Mouse (Mus musculus) limb, embryonic 12.5 days (tissue): ENCODE measurements around the gene Gm17268. TPM values are rescaled to one million over a fixed set of nuclear protein-coding genes. Genes with fewer than 3 reads are reported as not detected.

Source experiments
- ATAC-seq: fragments of 200-750 bp; cut with Nextera tagmentation; 2 replicates; pipeline ENCODE4 v1.8.0; 2017; ENCODE audit warnings: low read depth, moderate TSS enrichment; ENCODE audit not compliant: insufficient number of reproducible peaks, insufficient read depth, low FRiP score, low TSS enrichment
- H3K27ac ChIP-seq: fragments of 300-500 bp; sonication (generic); 2 replicates; pipeline ENCODE4 v1.5.1; 2016; ENCODE audit warnings: mild to moderate bottlenecking, moderate library complexity
- H3K27me3 ChIP-seq: fragments of 300-500 bp; sonication (generic); 2 replicates; pipeline ENCODE4 v1.6.1; 2016; ENCODE audit warnings: mild to moderate bottlenecking, moderate library complexity
- H3K36me3 ChIP-seq: fragments of 300-500 bp; sonication (generic); 2 replicates; pipeline ENCODE4 v1.6.1; 2016; ENCODE audit warnings: mild to moderate bottlenecking, moderate library complexity
- H3K4me1 ChIP-seq: fragments of 300-500 bp; sonication (generic); replicated peaks from 2 replicates; pipeline ENCODE4 v1.6.1; 2016
- H3K4me2 ChIP-seq: fragments of 300-500 bp; sonication (generic); 2 replicates; pipeline ENCODE4 v1.6.1; 2016; ENCODE audit warnings: mild to moderate bottlenecking, moderate library complexity
- H3K4me3 ChIP-seq: fragments of 300-500 bp; sonication (generic); replicated peaks from 2 replicates; pipeline ENCODE4 v1.5.1; 2016; ENCODE audit warnings: mild to moderate bottlenecking
- H3K9ac ChIP-seq: fragments of 300-500 bp; sonication (generic); replicated peaks from 2 replicates; pipeline ENCODE4 v1.6.1; 2016; ENCODE audit warnings: mild to moderate bottlenecking, moderate library complexity
- H3K9me3 ChIP-seq: fragments of 300-500 bp; sonication (generic); 2 replicates; pipeline ENCODE4 v1.6.1; 2016; ENCODE audit warnings: mild to moderate bottlenecking, moderate library complexity
- WGBS: fragments of 180-500 bp; shearing (Covaris S2); methylation state at CpG from one replicate; pipeline ENCODE4 v1.1.7; 2016; 5-methylcytosine and 5-hydroxymethylcytosine counted together
- polyA plus RNA-seq: library from polyadenylated mRNA; unstranded; fragments of >200 nt; fragmentation: Nextera tagmentation; extraction: Ambion mirVana; gene quantifications from 2 replicates; pipeline ENCODE4 v1.2.1, GENCODE M21; 2016

The Gm17268 gene
- polyA plus RNA-seq, result not detected in 2 replicates

- Histone ChIP-seq H3K9ac (no peak within 1 kb of the TSS), H3K9me3 (no peaks in the 10 kb centered on the region), H3K27me3 (no peaks in the 10 kb centered on the region), H3K4me3 (no peak within 1 kb of the TSS), H3K4me1 (no peaks in the 10 kb centered on the region; the same call in 1 of the 2 replicates), H3K36me3 (no peaks in the 10 kb centered on the region), H3K4me2 (no peak within 1 kb of the TSS), H3K27ac (no peak within 1 kb of the TSS)
- no peak for ATAC-seq
- 29% methylated on average over 2 of the region's 2 CpGs for WGBS
Observed at GRCm38 (mm10) chr11:82038535-82038934, at the start of gene Gm17268. Gene Gm17268 (minus strand): TSS chr11:82038562.

DNA sequence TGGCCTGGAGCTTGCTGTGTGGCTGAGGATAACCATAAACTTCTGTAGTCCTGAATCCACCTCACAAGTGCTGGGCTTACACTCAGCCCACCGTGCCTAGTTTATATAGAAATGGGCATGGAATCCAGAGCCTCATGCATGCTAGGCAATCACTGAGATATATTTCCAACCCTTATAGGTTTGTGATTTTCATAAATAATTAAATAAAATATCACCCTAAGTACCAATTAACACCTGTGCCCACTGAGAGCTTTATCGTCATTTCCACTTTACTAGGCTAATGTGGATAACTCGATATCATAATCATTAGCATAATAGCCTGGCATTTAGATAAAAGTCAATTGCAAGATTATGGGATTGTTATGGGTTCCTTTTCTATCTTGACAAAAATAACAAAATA lies 46.0 kb upstream of the Gm17268 start:
- Histone ChIP-seq H3K27me3 (no peaks in the 10 kb centered on the region), H3K9me3 (no peaks in the 10 kb centered on the region), H3K9ac (no peak overlapping the region), H3K27ac (no peak overlapping the region), H3K4me2 (no peak overlapping the region), H3K4me1 (no peaks in the 10 kb centered on the region), H3K36me3 (no peaks in the 10 kb centered on the region), H3K4me3 (no peak overlapping the region)
- WGBS, result 82% methylated on average over 3 of the region's 3 CpGs
- ATAC-seq, result no peak

DNA sequence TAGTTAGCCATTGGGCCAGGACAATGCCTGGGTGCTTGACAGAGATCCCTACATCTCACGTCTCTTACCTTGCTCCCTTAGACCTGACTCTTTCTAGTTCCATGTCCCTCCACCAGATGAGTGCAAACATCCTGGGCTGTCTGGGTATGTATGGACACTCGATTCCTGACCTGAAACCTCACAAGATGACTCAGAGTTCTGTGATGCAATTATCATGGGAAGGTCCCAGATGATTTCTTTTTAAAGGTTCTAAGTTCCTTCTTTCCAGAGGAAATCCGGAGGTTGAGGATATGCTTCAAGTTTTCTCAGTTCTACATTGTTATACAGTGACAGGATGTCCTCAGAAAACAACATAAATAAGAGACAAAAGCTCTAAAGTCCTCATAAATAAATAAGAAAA lies 42.5 kb upstream of the Gm17268 start:
- Histone ChIP-seq H3K4me1 (no peaks in the 10 kb centered on the region), H3K9ac (no peak overlapping the region), H3K27me3 (no peaks in the 10 kb centered on the region), H3K4me3 (no peak overlapping the region), H3K36me3 (no peaks in the 10 kb centered on the region), H3K27ac (no peak overlapping the region), H3K9me3 (no peaks in the 10 kb centered on the region), H3K4me2 (no peak overlapping the region)
- WGBS, result 80% methylated on average over 3 of the region's 3 CpGs
- no peak for ATAC-seq

DNA sequence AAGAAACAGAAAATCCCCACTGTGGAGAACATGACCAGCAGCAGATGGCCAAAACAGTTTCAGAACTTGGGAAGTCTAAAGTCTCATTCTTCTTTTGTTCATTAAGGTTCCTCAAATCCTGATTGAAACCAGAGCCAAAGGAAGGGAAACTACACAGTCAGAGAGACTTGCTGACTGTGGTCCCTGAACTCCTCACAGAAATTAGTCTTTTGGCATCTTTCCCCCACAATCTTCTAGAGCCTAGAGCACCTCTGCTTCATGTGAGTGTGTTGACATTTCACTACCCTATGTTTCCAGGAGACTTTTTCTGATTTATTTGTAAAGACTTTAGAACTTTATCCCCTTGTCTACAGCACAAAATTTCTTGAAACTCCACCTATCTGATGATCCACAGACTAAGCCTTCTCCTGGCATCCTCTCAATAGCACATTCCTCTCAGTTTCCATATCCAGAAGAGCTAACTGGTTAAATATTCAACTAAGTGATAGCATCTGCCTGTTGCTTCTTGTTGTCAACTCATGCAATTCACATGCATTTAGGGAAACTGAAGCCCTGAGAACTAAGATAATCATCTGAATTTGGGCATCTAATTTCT lies 39.9 kb upstream of the Gm17268 start:
- no peak overlapping the region for H3K9ac ChIP-seq
- no peaks in the 10 kb centered on the region for H3K36me3 ChIP-seq
- H3K27me3 ChIP-seq, result no peaks in the 10 kb centered on the region
- H3K9me3 ChIP-seq, result no peaks in the 10 kb centered on the region
- ATAC-seq, result no peak
- H3K4me2 ChIP-seq, result no peak overlapping the region
- H3K27ac ChIP-seq, result no peak overlapping the region
- H3K4me1 ChIP-seq, result no peaks in the 10 kb centered on the region
- no peak overlapping the region for H3K4me3 ChIP-seq

- Histone ChIP-seq H3K36me3 (no peaks in the 10 kb centered on the region), H3K4me3 (no peak overlapping the region), H3K4me2 (no peak overlapping the region), H3K9ac (no peak overlapping the region), H3K4me1 (no peaks in the 10 kb centered on the region), H3K27ac (no peak overlapping the region), H3K27me3 (no peaks in the 10 kb centered on the region), H3K9me3 (no peaks in the 10 kb centered on the region)
- WGBS, result 51% methylated on average over 3 of the region's 3 CpGs
- no peak for ATAC-seq
Observed at GRCm38 (mm10) chr11:82077031-82077430, 38.7 kb upstream of the Gm17268 start.

- Histone ChIP-seq H3K4me3 (no peak overlapping the region), H3K27ac (no peak overlapping the region), H3K9me3 (no peaks in the 10 kb centered on the region), H3K4me2 (no peak overlapping the region), H3K36me3 (no peaks in the 10 kb centered on the region), H3K4me1 (no peaks in the 10 kb centered on the region), H3K27me3 (no peaks in the 10 kb centered on the region), H3K9ac (no peak overlapping the region)
- ATAC-seq, result no peak
- 82% methylated on average over 3 of the region's 3 CpGs for whole genome bisulfite sequencing
Observed at GRCm38 (mm10) chr11:82073686-82074085, 35.3 kb upstream of the Gm17268 start.

- WGBS, result 81% methylated on average over 3 of the region's 3 CpGs
Observed at GRCm38 (mm10) chr11:82072984-82073383, 34.6 kb upstream of the Gm17268 start.

DNA sequence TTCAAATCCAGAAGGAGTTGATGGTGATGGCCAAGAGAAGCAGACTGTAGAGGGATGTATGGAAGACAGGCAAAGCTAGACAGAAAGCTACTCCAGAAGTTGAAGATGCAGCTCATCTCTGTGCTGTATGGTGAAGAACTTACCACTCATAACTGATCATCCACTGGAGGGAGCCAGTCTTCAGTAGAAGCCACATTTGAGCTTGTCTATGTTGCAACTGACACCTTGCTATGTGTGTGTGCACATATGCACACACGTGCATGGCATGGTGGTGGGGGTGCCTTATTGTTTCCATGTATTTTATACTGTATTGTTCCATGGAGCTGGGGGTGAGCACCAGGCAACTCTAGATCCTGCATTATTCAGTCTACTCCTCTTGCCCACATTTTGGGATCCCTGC lies 34.0 kb upstream of the Gm17268 start:
- H3K4me2 ChIP-seq, result no peak overlapping the region
- H3K9me3 ChIP-seq, result no peaks in the 10 kb centered on the region
- H3K36me3 ChIP-seq, result no peaks in the 10 kb centered on the region
- H3K27me3 ChIP-seq, result no peaks in the 10 kb centered on the region
- WGBS, result 71% methylated on average over 1 of the region's 1 CpGs
- no peaks in the 10 kb centered on the region for H3K4me1 ChIP-seq
- no peak for ATAC-seq
- no peak overlapping the region for H3K9ac ChIP-seq
- H3K4me3 ChIP-seq, result no peak overlapping the region
- H3K27ac ChIP-seq, result no peak overlapping the region

More at GRCm38 (mm10) chr11:82072984-82073383, 34.6 kb upstream of the Gm17268 start:
- Histone ChIP-seq H3K36me3 (no peaks in the 10 kb centered on the region), H3K27ac (no peak overlapping the region), H3K4me2 (no peak overlapping the region), H3K27me3 (no peaks in the 10 kb centered on the region), H3K4me3 (no peak overlapping the region), H3K4me1 (no peaks in the 10 kb centered on the region), H3K9ac (no peak overlapping the region), H3K9me3 (no peaks in the 10 kb centered on the region)
- no peak for ATAC-seq

GRCm38 (mm10) chr11:82071076-82071475 lies 32.7 kb upstream of the Gm17268 start:
- no peak for ATAC-seq
- Histone ChIP-seq H3K27me3 (no peaks in the 10 kb centered on the region), H3K27ac (no peak overlapping the region), H3K4me1 (no peaks in the 10 kb centered on the region), H3K9ac (no peak overlapping the region), H3K36me3 (no peaks in the 10 kb centered on the region), H3K9me3 (no peaks in the 10 kb centered on the region), H3K4me2 (no peak overlapping the region), H3K4me3 (no peak overlapping the region)
- 85% methylated on average over 3 of the region's 3 CpGs for WGBS

- Histone ChIP-seq H3K36me3 (no peaks in the 10 kb centered on the region), H3K9ac (no peak overlapping the region), H3K9me3 (no peaks in the 10 kb centered on the region), H3K4me1 (no peaks in the 10 kb centered on the region), H3K4me3 (no peak overlapping the region), H3K4me2 (no peak overlapping the region), H3K27me3 (no peaks in the 10 kb centered on the region), H3K27ac (no peak overlapping the region)
- no peak for ATAC-seq
- 83% methylated on average over 7 of the region's 7 CpGs for WGBS
Observed at GRCm38 (mm10) chr11:82066953-82067571, 28.7 kb upstream of the Gm17268 start.

DNA sequence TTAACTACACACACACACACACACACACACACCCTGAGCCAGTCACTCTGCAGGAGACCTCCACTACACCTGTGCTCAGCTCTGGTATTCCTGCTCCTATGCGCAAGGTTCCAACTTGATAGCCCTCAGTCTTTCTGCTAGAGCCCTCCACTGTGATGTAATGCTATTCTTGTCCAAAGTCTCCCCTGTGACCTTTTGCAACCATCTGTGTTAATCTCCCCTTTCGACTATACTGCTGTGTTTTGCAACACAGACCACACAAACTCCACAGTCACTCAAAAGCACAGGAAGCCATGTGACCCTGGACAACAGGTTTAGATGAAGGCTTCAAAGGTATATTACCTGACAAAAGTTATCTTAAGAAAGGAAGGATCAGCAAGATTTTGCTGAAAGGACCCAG lies 25.1 kb upstream of the Gm17268 start:
- no peak for ATAC-seq

GRCm38 (mm10) chr11:82062226-82062625 lies 23.9 kb upstream of the Gm17268 start:
- no peak for ATAC-seq
- 48% methylated on average over 3 of the region's 3 CpGs for WGBS
- no peaks in the 10 kb centered on the region for H3K27me3 ChIP-seq

More for the DNA sequence above, 25.1 kb upstream of the Gm17268 start:
- Histone ChIP-seq H3K9ac (no peak overlapping the region), H3K27ac (no peak overlapping the region), H3K4me2 (no peak overlapping the region), H3K9me3 (no peaks in the 10 kb centered on the region), H3K36me3 (no peaks in the 10 kb centered on the region), H3K27me3 (no peaks in the 10 kb centered on the region), H3K4me1 (no peaks in the 10 kb centered on the region), H3K4me3 (no peak overlapping the region)
- 86% methylated on average over 2 of the region's 2 CpGs for WGBS

More at GRCm38 (mm10) chr11:82062226-82062625, 23.9 kb upstream of the Gm17268 start:
- Histone ChIP-seq H3K4me1 (no peaks in the 10 kb centered on the region), H3K9ac (no peak overlapping the region), H3K27ac (no peak overlapping the region), H3K4me2 (no peak overlapping the region), H3K4me3 (no peak overlapping the region), H3K9me3 (no peaks in the 10 kb centered on the region), H3K36me3 (no peaks in the 10 kb centered on the region)
